Mouse (Mus musculus) MEL (cell line): ENCODE data around the gene Man2b2. TPM values are rescaled to one million over a fixed set of nuclear protein-coding genes. Genes with fewer than 3 reads are reported as not detected.

Experiments
- DNase-seq: peaks from one replicate; pipeline ENCODE4 v3.0.0; 2011; ENCODE audit warnings: low read depth, low spot score
- H3K27ac ChIP-seq: 2 replicates; pipeline ENCODE4 v1.5.1; 2012; ENCODE audit warnings: low read depth, mild to moderate bottlenecking, control low read depth, low read length, moderate library complexity; ENCODE audit not compliant: control insufficient read depth
- H3K27me3 ChIP-seq, 2 experiments: fragments of 150-350 bp in 1 of 2; sonication (generic) in 1 of 2; 2 replicates each; pipeline ENCODE4 v1.6.1; 2012; ENCODE audit warnings: low read length in 2 of 2, mild to moderate bottlenecking in 2 of 2, improper control_type of control experiment in 1 of 2, moderate library complexity in 1 of 2; ENCODE audit not compliant: insufficient read depth in 2 of 2, control insufficient read depth in 1 of 2
- H3K36me3 ChIP-seq, 2 experiments: 2 replicates each; pipeline ENCODE4 v1.6.1; 2012 to 2014; ENCODE audit warnings: low read length in 2 of 2, improper control_type of control experiment in 1 of 2, inconsistent platforms in 1 of 2, mild to moderate bottlenecking in 1 of 2; ENCODE audit not compliant: insufficient read depth in 2 of 2, control insufficient read depth in 1 of 2
- H3K4me1 ChIP-seq, 2 experiments: fragments of 150-350 bp in 1 of 2; sonication (generic) in 1 of 2; 2 replicates each; pipeline ENCODE4 v1.6.1; 2012; ENCODE audit warnings: low read length in 2 of 2, improper control_type of control experiment in 1 of 2, mild to moderate bottlenecking in 1 of 2; ENCODE audit not compliant: insufficient read depth in 2 of 2, control insufficient read depth in 1 of 2
- H3K4me3 ChIP-seq, 2 experiments: fragments of 150-350 bp in 1 of 2; sonication (generic) in 1 of 2; 2 replicates each; pipeline ENCODE4 v1.5.1; 2012; ENCODE audit warnings: low read depth in 2 of 2, low read length in 2 of 2, mild to moderate bottlenecking in 2 of 2, moderate library complexity in 2 of 2, control low read depth in 1 of 2, improper control_type of control experiment in 1 of 2; ENCODE audit not compliant: control insufficient read depth in 1 of 2, insufficient read depth in 1 of 2
- H3K79me2 ChIP-seq: 2 replicates; pipeline ENCODE4 v1.6.1; 2012; ENCODE audit warnings: mild to moderate bottlenecking, low read length, moderate library complexity; ENCODE audit not compliant: control insufficient read depth, poor library complexity, insufficient read depth
- H3K9ac ChIP-seq: 2 replicates; pipeline ENCODE4 v1.6.1; 2012; ENCODE audit warnings: low read depth, mild to moderate bottlenecking, control low read depth, low read length, moderate library complexity; ENCODE audit not compliant: control insufficient read depth, poor library complexity, severe bottlenecking
- H3K9me3 ChIP-seq: fragments of 150-350 bp; sonication (generic); replicated peaks from 2 replicates; pipeline ENCODE4 v1.6.1; 2012; ENCODE audit warnings: mild to moderate bottlenecking, low read length, improper control_type of control experiment, moderate library complexity; ENCODE audit not compliant: insufficient read depth
- BHLHE40 ChIP-seq: IDR thresholded peaks from 2 replicates; pipeline ENCODE4 v1.6.1; 2012; ENCODE audit warnings: low read depth, mild to moderate bottlenecking, inconsistent platforms, low read length, improper control_type of control experiment, borderline replicate concordance
- CTCF ChIP-seq, 3 experiments: IDR thresholded peaks in 2 of 3; conservative IDR thresholded peaks in 1 of 3; 2 replicates each; pipeline ENCODE4 v1.5.1; 2011 to 2012; ENCODE audit warnings: low read length in 3 of 3, low read depth in 2 of 3, mild to moderate bottlenecking in 2 of 3, improper control_type of control experiment in 1 of 3, inconsistent platforms in 1 of 3, mixed read lengths in 1 of 3, moderate library complexity in 1 of 3; ENCODE audit not compliant: control insufficient read depth in 1 of 3, insufficient read depth in 1 of 3, poor library complexity in 1 of 3, severe bottlenecking in 1 of 3
- ELF1 ChIP-seq: IDR thresholded peaks from 2 replicates; pipeline ENCODE4 v1.6.1; 2014; ENCODE audit warnings: low read depth, mild to moderate bottlenecking, inconsistent platforms, low read length, improper control_type of control experiment, moderate library complexity
- EP300 ChIP-seq, 2 experiments: IDR thresholded peaks; 2 replicates each; pipeline ENCODE4 v1.6.1; 2011; ENCODE audit warnings: improper control_type of control experiment in 2 of 2, low read length in 2 of 2, low read depth in 1 of 2, mild to moderate bottlenecking in 1 of 2
- ETS1 ChIP-seq: IDR thresholded peaks from 2 replicates; pipeline ENCODE4 v1.6.1; 2012; ENCODE audit warnings: low read depth, mild to moderate bottlenecking, inconsistent platforms, low read length, improper control_type of control experiment, moderate library complexity
- GABPA ChIP-seq: IDR thresholded peaks from 2 replicates; pipeline ENCODE4 v1.6.1; 2012; ENCODE audit warnings: low read depth, mild to moderate bottlenecking, inconsistent platforms, low read length, improper control_type of control experiment, moderate library complexity
- KAT2A ChIP-seq: conservative IDR thresholded peaks from 2 replicates; pipeline ENCODE4 v1.6.1; 2012; ENCODE audit warnings: low read depth, low read length, improper control_type of control experiment, inconsistent platforms
- MAX ChIP-seq: IDR thresholded peaks from 2 replicates; pipeline ENCODE4 v1.6.1; 2011; ENCODE audit warnings: low read length, improper control_type of control experiment
- MYC ChIP-seq: IDR thresholded peaks from 2 replicates; pipeline ENCODE4 v1.6.1; 2011; ENCODE audit warnings: low read depth, mild to moderate bottlenecking, low read length, improper control_type of control experiment, moderate library complexity
- POLR2AphosphoS2 ChIP-seq: IDR thresholded peaks from 2 replicates; pipeline ENCODE4 v1.6.1; 2011; ENCODE audit warnings: low read length, improper control_type of control experiment
- POLR2AphosphoS5 ChIP-seq: IDR thresholded peaks from 2 replicates; pipeline ENCODE4 v1.6.1; 2012; ENCODE audit warnings: low read depth, borderline replicate concordance, mild to moderate bottlenecking, inconsistent platforms, low read length, moderate library complexity, mixed read lengths
- RCOR1 ChIP-seq: IDR thresholded peaks from 2 replicates; pipeline ENCODE4 v1.6.1; 2012; ENCODE audit warnings: low read depth, mild to moderate bottlenecking, inconsistent platforms, low read length, improper control_type of control experiment
- SMC3 ChIP-seq: IDR thresholded peaks from 2 replicates; pipeline ENCODE4 v1.6.1; 2011; ENCODE audit warnings: low read depth, low read length, improper control_type of control experiment
- TBP ChIP-seq: IDR thresholded peaks from 2 replicates; pipeline ENCODE4 v1.8.0; 2011; ENCODE audit warnings: low read depth, low read length, improper control_type of control experiment
- TCF12 ChIP-seq: IDR thresholded peaks from 2 replicates; pipeline ENCODE4 v1.6.1; 2014; ENCODE audit warnings: low read depth, mild to moderate bottlenecking, inconsistent platforms, low read length, improper control_type of control experiment, moderate library complexity
- USF1 ChIP-seq: IDR thresholded peaks from 2 replicates; pipeline ENCODE4 v1.6.1; 2014; ENCODE audit warnings: low read depth, mild to moderate bottlenecking, inconsistent platforms, low read length, improper control_type of control experiment, moderate library complexity
- ZKSCAN1 ChIP-seq: IDR thresholded peaks from 2 replicates; pipeline ENCODE4 v1.6.1; 2012; ENCODE audit warnings: low read depth, mild to moderate bottlenecking, inconsistent platforms, low read length, improper control_type of control experiment, moderate library complexity
- ZMIZ1 ChIP-seq: IDR thresholded peaks from 2 replicates; pipeline ENCODE4 v1.6.1; 2012; ENCODE audit warnings: low read depth, mild to moderate bottlenecking, inconsistent platforms, low read length, improper control_type of control experiment, moderate library complexity
- polyA plus RNA-seq, 2 experiments: library from polyadenylated mRNA; stranded (reverse) in 1 of 2; unstranded in 1 of 2; fragments of >175 nt in 1 of 2; fragments of >200 nt in 1 of 2; gene quantifications; 2 replicates each; pipeline versions ENCODE4 v1.2.1 to v1.2.4; 2012; ENCODE audit warnings: low replicate concordance in 2 of 2, low read depth in 1 of 2; ENCODE audit not compliant: insufficient read length in 2 of 2, insufficient read depth in 1 of 2, missing spikeins in 1 of 2
- total RNA-seq: library from RNA; depleted of rRNA; stranded (reverse); fragments of 300-350 nt; gene quantifications from 2 replicates; pipeline ENCODE4 v1.2.3, GENCODE M21; 2012

The Man2b2 gene
- total and polyA plus RNA-seq, 3 experiments = 9.3 to 37.1 TPM; not detected in 1

DNA sequence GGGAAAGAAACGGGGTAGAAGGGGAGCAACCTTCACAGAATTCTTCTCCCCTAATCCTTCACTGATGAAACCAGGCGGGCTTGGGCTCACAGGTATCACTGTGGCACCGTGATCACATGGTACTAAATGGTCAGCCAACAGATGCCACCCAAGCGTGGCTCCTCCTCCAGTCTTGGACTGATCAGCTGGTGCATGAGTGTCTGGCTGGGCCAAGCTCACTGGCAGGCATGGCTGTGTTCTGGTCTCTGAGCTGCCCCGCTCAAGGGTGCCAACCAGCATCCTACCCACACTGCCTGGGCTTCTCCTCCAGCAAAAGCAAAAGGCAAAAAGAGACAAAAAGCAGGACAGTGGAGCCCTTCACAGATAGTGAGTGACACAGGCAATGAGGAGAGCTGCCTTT is 10.7 kb downstream of the Man2b2 start:
- no peaks in the 10 kb centered on the region for H3K27me3 ChIP-seq
- H3K9ac ChIP-seq = no peak overlapping the region
- peaks cover 0 to 3% of the 10 kb centered on the region in 2 experiments; a peak in 1 of 4 replicates for H3K36me3 ChIP-seq
- no peak for TF ChIP-seq TCF12
- TF ChIP-seq BHLHE40 = no peak
- TF ChIP-seq POLR2AphosphoS5 = no peak
- TF ChIP-seq EP300 (IDR thresholded peaks at IDR 0.05; ENCODE audit: low read depth in 1 of 2, low read length in 2 of 2) = no peak
- no peak for TF ChIP-seq RCOR1
- no peak for TF ChIP-seq POLR2AphosphoS2
- TF ChIP-seq KAT2A = no peak
- no peak for TF ChIP-seq MAX
- TF ChIP-seq TBP = no peak
- H3K79me2 ChIP-seq = no peaks in the 10 kb centered on the region
- DNase-seq = no peak
- H3K4me1 ChIP-seq = no peaks in the 10 kb centered on the region
- no peak overlapping the region for H3K4me3 ChIP-seq
- H3K9me3 ChIP-seq = no peaks in the 10 kb centered on the region
- no peak overlapping the region for H3K27ac ChIP-seq

DNA sequence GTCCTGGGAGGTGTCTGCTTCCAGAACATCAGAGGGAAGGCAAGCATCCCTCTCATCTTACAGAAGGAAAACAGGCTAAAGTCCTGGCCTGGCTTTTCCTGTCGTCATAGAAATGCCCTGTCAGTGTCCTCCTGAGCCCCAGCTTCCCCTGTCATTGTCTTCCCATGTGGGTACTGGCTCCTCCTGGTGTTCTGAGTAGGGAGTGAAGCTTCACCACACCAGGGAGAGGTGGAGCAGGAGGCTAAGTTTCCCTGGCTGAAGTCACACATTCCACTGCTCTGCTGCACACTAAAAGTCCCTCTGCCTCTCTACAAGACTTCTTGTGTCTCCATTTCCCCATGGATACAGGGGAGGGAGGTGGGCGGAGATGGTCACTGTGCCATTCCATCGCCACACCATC is 12.7 kb downstream of the Man2b2 start:
- Histone ChIP-seq H3K9me3 (no peaks in the 10 kb centered on the region), H3K4me1 (no peaks in the 10 kb centered on the region), H3K27ac (no peak overlapping the region), H3K79me2 (no peaks in the 10 kb centered on the region)
- no peak for DNase-seq
- TF ChIP-seq ZKSCAN1 = no peak
- TF ChIP-seq CTCF (IDR thresholded peaks at IDR 0.05 in 2 of 3, conservative IDR thresholded peaks at IDR 0.05 in 1 of 3; ENCODE audit: control insufficient read depth in 1 of 3, insufficient read depth in 1 of 3, low read depth in 2 of 3, low read length in 3 of 3, poor library complexity in 1 of 3, severe bottlenecking in 1 of 3) = peak in 1 of 3 experiments; percentile 18; a peak in 1 of 6 replicates
- TF ChIP-seq SMC3 = 0 out of 2 replicates have a peak, but pooled peaks have one; percentile 19
- TF ChIP-seq, all 39 proteins: peak for 2
- H3K9ac ChIP-seq = no peak overlapping the region
- H3K4me3 ChIP-seq = no peak overlapping the region
- no peaks in the 10 kb centered on the region; a peak in 1 of 4 replicates for H3K36me3 ChIP-seq
- H3K27me3 ChIP-seq = no peaks in the 10 kb centered on the region

DNA sequence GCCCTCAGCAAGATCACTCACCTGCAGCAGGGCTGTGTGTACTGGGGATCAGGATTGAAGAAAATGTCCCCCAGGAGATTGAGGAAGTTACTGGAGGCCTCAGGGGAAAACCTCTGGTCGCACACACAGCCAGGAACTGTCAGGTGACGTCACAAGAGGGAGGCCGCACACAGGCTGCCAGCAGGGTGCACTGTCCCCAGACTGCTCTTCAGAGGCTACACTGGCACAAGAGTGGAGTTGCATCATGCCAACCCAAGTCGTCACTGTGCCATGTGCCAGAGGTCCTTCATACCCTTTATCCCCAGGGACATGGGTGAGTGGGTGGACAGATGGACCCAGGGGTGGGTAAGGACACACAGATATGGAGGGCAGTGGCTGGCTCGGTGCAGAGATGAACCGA is 15.9 kb downstream of the Man2b2 start:
- DNase-seq = peak; percentile 61
- Histone ChIP-seq H3K9me3 (no peaks in the 10 kb centered on the region), H3K4me3 (no peak overlapping the region), H3K27ac (no peak overlapping the region)
- TF ChIP-seq KAT2A (no peak), EP300 (IDR thresholded peaks at IDR 0.05; ENCODE audit: low read depth in 1 of 2, low read length in 2 of 2) (no peak), ZMIZ1 (no peak), GABPA (no peak), TCF12 (no peak), USF1 (peak; percentile 54; the same call in 1 of the 2 replicates), SMC3 (0 out of 2 replicates have a peak, but pooled peaks have one; percentile 8), ETS1 (no peak), POLR2AphosphoS2 (no peak), ELF1 (no peak), MYC (0 out of 2 replicates have a peak, but pooled peaks have one; percentile 11), CTCF (IDR thresholded peaks at IDR 0.05 in 2 of 3, conservative IDR thresholded peaks at IDR 0.05 in 1 of 3; ENCODE audit: control insufficient read depth in 1 of 3, insufficient read depth in 1 of 3, low read depth in 2 of 3, low read length in 3 of 3, poor library complexity in 1 of 3, severe bottlenecking in 1 of 3) (peak in 2 of 3 experiments; percentile 41 to 58; a peak in 4 of 6 replicates)
- TF ChIP-seq, all 39 proteins: peak for 4
- Histone ChIP-seq H3K9ac (no peak overlapping the region), H3K4me1 (no peaks in the 10 kb centered on the region), H3K27me3 (no peaks in the 10 kb centered on the region), H3K79me2 (no peaks in the 10 kb centered on the region), H3K36me3 (no peaks in the 10 kb centered on the region; a peak in 1 of 4 replicates)
